Mouse (Mus musculus): ENCODE measurements around the gene Ccdc42.
A peak's percentile ranks its signal among the peaks of the same experiment; 100 is the strongest.

Ccdc42 gene

DNA sequence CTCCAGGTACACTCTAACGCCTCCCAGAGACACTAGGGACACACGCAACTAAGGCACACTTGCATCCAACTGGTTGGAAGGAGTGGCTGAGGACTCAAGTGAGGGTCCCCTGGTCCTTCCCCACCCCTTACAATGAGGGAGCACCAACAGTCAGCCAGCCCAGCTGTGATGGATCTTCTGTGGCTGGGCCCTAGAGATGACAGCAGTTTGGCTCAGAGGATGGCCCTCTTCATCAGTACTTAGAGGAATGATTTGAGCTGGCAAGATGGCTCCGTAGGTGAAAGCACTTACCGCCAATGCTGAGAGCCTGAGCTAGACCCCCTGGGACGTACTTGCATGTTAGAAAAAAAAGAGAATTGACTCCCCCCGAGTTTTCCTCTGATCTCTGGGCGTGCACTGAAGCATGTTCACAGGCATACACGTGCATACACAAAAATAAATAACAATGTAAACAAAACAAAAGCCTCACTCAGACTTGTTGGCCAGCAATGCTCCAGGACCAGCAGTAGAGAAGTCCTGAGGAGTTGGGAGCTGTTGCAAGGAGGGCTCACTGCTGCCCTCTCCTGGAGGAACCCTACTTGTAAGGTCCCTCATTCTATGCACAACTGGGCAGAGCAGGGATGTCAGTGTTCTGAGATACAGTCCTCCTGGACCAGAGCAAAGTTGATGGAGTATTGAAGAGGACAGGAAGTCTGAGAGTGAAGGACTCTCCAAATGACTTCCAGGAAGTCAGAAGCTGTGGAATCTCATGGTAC is 2.4 kb downstream of the Ccdc42 start:
- no peak for DNase-seq (ENCODE audit: low read depth)

DNA sequence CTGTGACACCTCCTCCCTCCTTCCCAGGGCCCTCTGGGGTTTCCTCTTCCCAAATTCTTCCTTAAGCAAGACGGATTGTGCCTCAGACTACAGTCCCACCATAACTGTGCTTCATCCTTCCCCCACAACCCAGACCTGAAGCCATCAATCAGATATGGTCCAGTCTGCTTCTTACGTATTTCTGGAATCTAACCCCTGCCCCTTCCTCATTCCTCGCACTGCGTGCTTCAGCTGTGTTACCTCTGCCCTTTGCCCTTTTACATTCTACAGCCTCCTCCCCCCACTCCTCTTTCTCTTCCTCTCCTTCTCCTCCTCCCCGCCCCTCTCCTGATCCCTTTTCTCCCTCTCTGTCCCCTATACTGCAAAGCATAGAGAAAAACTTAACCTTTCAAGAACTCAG is 4.9 kb downstream of the Ccdc42 start:
- no peak for DNase-seq (ENCODE audit: low read depth)

DNA sequence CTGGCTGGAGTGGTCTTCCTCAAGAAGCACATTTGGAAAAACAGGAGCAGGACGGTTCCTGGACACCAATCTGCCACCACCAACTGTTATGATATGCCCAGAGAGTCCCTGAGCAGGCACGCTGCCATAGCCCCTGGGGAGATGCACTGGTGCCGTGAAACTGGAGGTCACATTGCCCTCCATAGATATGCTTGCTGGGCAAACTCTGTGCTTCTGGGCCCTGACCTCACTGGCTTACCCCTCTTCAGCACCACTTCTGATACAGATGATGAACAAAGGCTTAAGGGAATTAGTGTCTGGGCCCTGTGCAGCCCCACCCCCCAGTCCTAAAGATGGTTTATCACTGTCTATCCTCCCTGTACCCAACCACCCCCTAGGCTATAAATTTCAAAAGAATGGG is 6.4 kb downstream of the Ccdc42 start:
- DNase-seq (ENCODE audit: low read depth) = no peak

DNA sequence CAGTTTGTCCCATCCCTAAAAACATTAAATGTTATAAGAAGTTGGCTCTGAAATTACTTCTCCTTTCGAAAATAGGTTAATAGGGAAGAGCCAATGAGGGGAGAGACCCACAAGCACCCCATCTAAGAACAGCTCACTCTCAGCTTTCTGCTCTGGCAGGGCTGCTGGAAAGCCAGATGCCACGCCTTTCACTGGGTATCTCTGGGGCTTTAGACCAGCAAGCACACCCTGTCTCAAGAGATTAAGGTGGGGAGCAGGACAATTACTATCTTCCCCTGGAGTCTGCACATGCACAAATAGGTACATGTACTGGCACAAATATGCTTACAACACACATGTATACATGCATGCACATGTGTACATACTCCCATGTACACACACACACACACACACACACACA is 11.1 kb downstream of the Ccdc42 start:
- no peak for DNase-seq (ENCODE audit: low read depth)

DNA sequence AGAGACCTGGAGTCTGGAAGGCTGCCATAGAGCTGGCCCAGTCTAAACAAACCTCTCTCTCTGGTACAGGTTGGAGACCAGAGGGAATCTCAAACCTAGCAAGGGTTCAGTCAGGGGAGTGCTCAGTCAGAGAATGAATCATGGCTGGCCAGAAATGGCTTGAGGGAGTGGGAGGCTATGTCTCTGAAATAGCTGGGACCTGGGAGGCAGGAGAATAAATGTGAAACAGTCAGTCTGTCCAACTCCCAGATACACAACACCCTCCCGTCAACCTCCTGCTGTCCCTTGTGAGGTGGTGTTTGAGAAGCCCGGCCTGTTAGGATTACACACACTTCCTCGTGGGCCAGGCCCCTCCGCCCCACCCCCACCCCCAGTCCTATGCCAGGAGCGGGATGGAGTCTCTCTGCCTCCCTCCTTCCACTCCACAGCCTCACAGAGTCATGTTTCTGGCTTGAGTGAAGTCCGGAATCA is 13.8 kb downstream of the Ccdc42 start:
- peak; percentile 51 for DNase-seq (ENCODE audit: low read depth)

DNA sequence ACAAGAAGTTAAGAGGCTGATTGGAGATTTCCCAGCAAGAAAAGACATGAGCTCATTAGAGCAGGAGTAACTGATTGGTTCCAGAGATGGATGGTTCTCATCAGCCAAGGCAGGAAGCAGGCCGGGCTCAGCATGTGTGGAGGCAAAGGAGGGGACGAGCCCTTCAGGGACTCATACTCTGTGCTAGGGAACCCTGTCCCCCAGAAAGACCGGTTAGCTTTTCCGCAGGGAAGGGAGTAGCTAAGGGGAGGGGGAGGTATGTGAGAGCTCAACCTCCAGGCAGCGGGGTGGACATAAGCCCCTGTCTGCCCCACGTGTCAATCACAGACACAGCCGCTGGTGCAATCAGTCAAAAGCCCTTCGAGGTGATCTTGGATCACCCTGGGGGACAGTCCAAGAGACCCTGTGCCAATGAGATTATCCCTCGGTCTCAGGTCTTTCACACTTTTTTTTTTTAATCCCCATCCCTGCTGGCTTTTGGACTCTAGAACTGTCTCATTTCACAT is 14.7 kb downstream of the Ccdc42 start:
- DNase-seq (ENCODE audit: low read depth) = no peak

DNA sequence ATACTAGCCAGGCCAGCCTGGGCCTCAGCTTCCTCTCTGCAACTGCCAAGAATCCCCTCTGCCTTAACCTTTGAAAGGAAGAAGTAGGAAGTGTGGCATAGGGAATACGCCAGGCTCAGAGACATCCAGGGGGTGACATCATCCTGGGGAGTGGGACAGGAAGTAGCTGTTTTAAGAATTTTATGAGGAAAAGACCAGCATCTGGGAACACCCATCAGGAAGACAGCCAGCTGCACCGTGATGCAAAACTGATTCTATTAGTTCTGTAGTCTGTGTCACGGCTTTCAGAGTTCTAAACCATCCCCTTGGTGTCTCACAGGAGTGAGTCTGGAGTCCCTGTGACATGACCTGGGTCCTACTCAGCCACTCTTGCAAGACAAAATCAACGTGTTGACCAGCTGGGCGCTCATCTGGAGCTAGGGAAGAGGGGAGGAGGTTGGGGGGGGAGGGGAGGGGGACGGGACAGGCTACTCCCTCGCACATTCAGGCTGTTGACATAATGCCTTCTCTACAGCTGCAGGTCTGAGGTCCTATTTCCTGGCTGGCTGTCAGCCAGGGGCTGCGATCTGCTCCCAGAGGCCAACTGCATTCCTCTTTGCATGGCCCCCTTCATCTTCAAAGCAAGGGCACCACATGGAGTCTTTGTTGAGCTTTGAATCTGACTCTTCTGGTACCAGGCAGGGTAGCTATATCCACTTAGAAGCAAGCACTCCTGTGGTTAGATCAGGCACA is 15.5 kb downstream of the Ccdc42 start:
- DNase-seq (ENCODE audit: low read depth) = no peak

DNA sequence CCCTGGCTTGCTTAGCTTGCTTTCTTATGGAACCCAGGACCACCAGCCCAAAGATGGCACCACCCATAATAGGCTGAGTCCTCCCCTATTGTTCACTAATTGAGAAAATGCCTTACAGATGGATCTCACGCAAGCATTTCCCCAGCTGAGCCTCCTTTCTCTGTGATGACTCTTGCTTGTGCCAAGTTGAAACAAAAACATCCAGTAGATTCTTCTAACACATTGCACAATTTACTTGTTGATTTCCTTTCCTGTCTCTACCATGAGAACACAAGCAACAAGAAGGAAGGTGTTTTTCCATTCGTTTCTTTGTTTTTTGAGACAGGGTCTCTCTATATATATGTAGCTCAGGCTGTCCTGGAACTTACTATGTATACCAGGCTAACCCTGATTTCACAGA is 20.2 kb downstream of the Ccdc42 start:
- no peak for DNase-seq (ENCODE audit: low read depth)

DNA sequence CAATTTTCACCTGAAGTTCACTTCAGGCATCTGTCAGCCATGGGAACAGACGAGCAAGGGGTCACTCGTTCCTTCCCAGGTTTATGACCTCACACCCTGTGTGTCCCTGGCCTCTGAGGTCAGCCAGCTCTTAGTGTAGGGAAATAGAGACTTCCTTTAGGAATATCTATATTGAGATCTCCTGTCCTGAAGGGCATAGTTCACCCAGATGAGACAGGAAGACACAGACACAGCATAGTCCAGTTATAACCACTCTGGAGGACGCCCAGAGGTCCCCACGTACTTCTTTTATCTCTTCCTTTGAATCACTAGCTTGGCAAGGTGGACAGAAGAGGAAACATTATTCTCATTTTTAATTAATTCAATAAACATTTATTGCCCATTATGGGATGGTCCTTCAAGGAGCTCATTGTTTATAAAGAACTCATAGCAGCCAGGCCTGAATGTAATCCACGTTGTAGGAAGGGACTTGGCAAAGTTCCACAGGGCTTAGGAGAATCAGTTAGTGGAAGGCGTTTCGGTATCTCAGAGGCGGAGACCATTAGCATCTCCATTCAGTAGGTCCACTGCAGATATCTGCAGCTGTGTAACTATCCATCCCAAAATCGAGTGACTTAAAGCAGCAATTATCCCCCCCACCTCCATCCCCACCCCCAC is 23.2 kb downstream of the Ccdc42 start:
- DNase-seq (ENCODE audit: low read depth) = no peak

DNA sequence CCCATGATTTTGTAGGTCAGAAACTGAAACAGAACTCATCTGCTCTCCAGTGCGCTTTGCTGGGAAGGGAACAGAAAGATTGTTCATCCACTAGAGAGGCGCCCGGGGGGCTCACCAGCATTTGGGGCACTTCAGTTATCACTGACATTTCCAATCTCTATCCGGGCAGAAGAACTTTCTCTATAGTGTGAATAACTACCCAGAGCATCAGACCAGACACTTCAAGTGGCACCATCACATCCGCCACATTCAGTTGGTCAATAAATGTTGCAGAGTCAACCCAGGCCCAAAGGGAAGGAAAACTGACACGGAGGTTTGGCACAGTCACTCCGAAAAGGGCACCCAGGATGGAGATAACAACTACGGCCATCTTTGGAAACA is 23.7 kb downstream of the Ccdc42 start:
- DNase-seq (ENCODE audit: low read depth) = no peak

DNA sequence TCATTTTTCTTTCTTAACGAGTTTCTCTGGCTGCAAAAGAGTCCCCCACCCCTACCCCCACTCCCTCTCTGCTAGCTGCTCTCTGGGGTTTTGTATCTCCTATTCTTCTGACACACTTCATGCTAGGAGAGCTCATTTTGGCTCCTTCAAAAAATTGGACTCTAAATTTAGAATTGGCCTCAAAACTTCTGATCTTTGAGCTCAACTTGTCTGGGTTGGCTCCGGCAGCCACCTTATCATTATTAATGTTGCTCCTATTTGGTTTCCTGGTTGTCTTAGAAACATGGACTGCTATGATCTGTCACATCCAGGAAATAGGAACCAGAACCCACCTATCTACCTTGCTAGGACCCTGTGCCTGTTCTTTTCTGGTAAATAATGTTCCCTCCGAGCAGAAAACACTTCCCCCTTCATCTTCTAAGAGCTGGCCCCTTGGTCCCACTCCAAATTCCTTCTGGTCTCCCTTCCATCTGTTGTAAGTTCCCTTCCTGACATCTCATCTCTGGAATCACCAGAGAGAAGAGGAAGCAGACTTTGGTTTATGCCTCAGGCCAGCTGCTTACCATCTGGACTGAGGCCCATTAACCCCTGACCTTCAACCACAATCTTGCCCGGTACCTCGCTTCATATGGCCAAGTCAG is 26.4 kb downstream of the Ccdc42 start:
- DNase-seq (ENCODE audit: low read depth) = no peak

DNA sequence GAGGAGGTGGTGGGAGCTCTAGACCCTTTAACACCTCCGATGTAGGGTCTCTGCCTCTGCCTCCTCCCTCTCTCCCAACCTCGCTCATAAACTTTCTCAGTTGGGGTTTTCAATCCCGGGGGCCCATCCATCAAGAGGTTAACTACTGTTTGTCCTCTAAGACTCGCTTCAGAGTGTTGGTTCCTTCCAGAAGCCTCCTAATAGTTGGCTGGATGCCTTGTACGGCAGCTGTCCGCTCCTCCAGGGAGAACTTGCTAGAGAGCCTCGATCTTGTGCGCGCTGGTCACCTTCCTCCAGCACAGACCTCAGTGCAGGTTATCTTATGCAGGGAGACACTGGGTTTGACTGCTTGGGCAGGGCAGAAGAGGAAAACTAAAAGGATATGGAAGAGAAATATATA is 35.9 kb downstream of the Ccdc42 start:
- no peak for DNase-seq (ENCODE audit: low read depth)

DNA sequence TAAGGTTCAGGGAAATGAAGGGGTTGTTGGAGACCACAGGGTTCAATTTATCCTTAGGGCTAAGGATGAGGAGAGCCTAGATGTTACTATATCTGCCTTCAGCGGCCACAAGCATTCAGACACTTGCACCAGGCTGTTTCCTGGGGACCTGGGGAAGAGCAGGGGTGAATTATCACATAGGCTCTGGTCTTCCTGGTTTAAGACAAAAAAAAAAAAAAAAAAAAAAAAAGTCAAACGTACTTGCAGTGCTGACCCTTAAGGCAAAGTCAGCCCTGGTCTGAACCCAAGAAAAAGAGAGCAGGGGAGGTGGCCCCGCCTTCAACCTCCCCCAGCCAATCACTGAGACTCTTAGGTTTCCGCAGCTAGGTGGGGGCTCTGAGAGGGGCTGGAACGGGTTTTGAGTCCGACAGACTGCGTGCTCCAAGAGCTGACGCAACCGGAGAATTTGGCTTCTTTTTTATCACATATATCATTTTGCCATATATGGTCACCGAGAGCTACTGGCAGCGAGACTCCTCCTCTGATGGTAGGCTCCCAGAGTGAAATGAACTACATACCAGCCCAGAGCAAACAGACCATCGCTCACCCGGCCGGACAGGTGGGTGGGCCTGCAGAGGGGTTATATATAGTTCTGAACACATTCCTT is 36.5 kb downstream of the Ccdc42 start:
- DNase-seq (ENCODE audit: low read depth) = peak; percentile 53

DNA sequence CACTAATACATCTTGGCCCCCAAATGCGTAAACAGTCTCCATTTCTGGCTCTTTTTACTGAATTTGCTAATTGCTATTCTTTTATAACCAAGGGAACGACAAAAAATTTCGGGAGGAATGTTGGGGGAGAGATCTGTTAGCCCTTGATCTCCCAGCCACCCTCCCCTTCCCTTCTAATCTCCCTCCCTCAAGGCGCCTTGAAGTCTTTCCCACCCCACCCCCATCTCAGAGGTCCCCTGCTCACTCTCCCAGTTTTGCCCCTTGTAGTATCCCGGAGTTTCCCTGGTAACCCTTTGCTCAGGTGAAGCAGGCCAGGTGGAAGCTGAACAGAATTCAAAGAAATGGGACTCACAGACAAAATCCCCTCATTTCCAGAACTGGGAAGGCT is 37.0 kb downstream of the Ccdc42 start:
- DNase-seq (ENCODE audit: low read depth) = no peak

DNA sequence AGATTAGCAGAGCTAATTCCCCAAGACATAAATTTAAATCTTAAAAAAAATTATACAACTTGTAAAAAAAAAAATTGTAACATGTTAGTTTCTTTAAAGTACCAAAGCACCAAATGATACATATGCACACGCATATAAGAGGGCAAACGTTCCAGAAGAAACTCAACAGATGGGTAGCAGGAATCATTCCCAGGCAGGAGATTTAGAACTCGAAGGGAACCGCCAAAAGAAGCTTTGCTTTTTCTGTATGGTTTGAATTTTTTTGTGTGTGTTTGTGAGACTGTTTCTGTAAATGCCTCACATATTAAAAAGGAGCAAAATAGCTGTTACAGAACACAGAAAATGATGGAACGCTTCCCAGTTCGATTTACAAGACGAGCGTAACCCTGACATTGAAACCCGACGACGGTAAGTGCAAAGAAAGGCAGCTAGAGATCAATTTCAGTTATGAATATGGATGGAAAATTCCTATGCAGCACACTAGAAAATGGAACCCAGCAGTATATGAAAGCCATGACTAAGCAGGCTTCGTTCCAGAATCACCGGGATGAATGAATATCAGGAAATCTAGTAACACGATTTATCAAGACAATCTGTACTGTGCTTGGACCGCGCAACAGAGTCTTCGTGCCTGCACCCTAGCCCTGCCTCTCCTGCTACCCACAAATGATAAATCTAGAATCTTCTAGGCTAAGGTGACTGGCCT is 44.9 kb downstream of the Ccdc42 start:
- DNase-seq (ENCODE audit: low read depth) = no peak

DNA sequence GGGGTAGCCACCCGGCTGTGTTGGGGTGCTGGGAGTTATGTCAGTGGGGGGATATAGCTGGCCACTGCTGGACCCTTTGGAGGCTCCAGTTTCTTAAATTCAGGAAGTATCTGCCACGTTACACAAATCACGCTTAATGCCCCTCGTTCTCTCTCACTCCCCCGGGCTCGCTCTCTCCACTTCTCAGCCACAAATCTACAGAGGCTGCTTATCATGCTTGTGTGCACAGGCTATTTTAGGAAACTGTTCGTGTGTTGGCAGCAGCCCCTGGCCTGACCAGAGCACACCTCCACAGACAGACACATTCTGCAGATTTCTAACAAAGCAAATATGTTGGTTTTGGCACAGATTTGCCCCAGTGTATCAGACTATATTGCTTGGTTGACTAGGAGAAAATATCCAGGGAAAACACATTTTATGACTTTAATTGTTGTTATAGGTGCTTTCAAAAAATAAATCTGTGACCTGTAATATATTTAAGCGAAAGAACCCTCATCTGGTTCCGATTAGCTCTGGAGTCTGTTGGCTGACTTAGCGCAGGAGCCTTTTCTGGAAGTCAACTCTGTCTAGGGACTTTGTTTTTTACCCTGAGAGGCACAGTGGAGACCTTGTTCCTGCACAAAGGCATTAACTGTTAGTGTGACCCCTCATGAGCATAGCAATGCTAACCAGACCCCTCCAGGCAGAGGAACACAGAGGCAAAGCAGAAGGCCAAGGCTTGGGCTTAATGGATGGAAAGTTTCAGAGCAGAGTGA is 51.2 kb downstream of the Ccdc42 start:
- peak; percentile 96 for DNase-seq (ENCODE audit: low read depth)

DNA sequence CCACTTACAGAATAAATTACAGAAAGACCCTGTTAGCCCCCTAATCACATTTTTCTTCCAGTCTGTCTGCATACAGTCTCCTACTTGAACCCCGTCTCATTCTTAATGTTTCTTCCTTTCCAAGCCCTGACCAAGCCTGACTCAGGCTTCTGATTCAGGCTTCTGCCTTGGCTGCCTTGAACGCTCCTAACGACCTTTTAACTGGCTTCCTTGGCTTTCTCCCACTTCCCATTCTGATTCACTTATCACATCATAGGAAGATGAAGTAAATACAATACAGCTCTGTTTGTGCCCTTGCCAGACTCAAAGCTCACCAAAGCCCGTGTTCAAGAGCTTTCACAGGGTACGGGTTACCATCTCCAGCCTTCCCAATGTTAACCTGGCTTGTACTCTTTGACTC is 54.5 kb downstream of the Ccdc42 start:
- DNase-seq (ENCODE audit: low read depth) = no peak

DNA sequence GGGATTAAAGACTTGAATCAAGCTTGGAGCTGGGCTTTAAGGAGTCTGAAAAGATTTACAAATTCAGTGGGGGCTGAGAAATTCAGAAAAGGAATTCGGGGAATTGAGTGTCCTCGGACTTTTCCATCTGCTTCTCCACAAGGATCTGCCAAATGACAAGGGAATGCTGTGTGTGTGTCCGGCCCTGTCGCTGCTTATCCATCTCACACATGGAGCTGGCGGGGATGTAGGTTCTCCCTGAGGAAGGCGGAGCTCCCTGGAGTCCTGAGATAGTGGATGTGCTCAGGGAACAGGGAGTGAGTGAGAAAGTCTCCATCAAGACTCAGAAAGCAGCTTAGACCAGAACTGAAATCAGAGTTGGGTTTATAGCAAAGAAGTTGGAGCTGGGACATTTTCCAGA is 58.0 kb downstream of the Ccdc42 start:
- DNase-seq (ENCODE audit: low read depth) = no peak

Measured in fibroblast of lung, adult 2 months (primary cell).